Mouse (Mus musculus) midbrain, embryonic 14.5 days (tissue): Measurements from ENCODE around the gene Arsb. TPM values are rescaled to one million over a fixed set of nuclear protein-coding genes. Genes with fewer than 3 reads are reported as not detected.

ENCODE experiments used
- ATAC-seq: fragments of 200-750 bp; cut with Nextera tagmentation; 2 replicates; pipeline ENCODE4 v1.8.0; 2017; ENCODE audit warnings: moderate number of reproducible peaks, moderate library complexity; ENCODE audit not compliant: low FRiP score, low TSS enrichment
- DNase-seq: peaks from one replicate; pipeline ENCODE4 v3.0.0-alpha.2; 2015
- H3K27ac ChIP-seq: fragments of 300-500 bp; sonication (generic); replicated peaks from 2 replicates; pipeline ENCODE4 v1.5.1; 2014; ENCODE audit warnings: mild to moderate bottlenecking, low read depth, low read length, moderate library complexity
- H3K27me3 ChIP-seq: fragments of 300-500 bp; sonication (generic); 2 replicates; pipeline ENCODE4 v1.6.1; 2014; ENCODE audit warnings: low read length, control low read depth, mixed read lengths; ENCODE audit not compliant: control insufficient read depth, insufficient read depth
- H3K36me3 ChIP-seq: fragments of 300-500 bp; sonication (generic); 2 replicates; pipeline ENCODE4 v1.6.1; 2014; ENCODE audit warnings: low read length, control low read depth; ENCODE audit not compliant: control insufficient read depth, insufficient read depth
- H3K4me1 ChIP-seq: fragments of 300-500 bp; sonication (generic); 2 replicates; pipeline ENCODE4 v1.6.1; 2014; ENCODE audit warnings: mild to moderate bottlenecking, antibody characterized with exemption, low read length, control low read depth; ENCODE audit not compliant: control insufficient read depth, insufficient read depth
- H3K4me2 ChIP-seq: fragments of 300-500 bp; sonication (generic); 2 replicates; pipeline ENCODE4 v1.6.1; 2014; ENCODE audit warnings: mild to moderate bottlenecking, low read length, moderate library complexity
- H3K4me3 ChIP-seq: fragments of 300-500 bp; sonication (generic); replicated peaks from 2 replicates; pipeline ENCODE4 v1.5.1; 2014; ENCODE audit warnings: low read depth, low read length
- H3K9ac ChIP-seq: fragments of 300-500 bp; sonication (generic); replicated peaks from 2 replicates; pipeline ENCODE4 v1.6.1; 2014; ENCODE audit warnings: mild to moderate bottlenecking, low read length, moderate library complexity
- H3K9me3 ChIP-seq: fragments of 300-500 bp; sonication (generic); 2 replicates; pipeline ENCODE4 v1.6.1; 2016; ENCODE audit warnings: low read length, control low read depth, mixed read lengths; ENCODE audit not compliant: control insufficient read depth
- WGBS: fragments of 180-500 bp; shearing (Covaris S2); extraction: QIAGEN DNeasy Blood & Tissue Kit; methylation state at CpG from one replicate; pipeline ENCODE4 v1.1.7; 2014; 5-methylcytosine and 5-hydroxymethylcytosine counted together
- polyA plus RNA-seq: library from polyadenylated mRNA; unstranded; fragments of >200 nt; fragmentation: Nextera tagmentation; extraction: Ambion mirVana; gene quantifications from 2 replicates; pipeline ENCODE4 v1.2.1, GENCODE M21; 2014

Gene Arsb
- polyA plus RNA-seq, 1 experiment from 2014 or later = 12.7 TPM

GRCm38 (mm10) chr13:93922566-93922910, 151.1 kb downstream of the Arsb start:
- no peak overlapping the region for H3K4me3 ChIP-seq
- H3K4me1 ChIP-seq = no peaks in the 10 kb centered on the region
- H3K27ac ChIP-seq = no peak overlapping the region
- no peaks in the 10 kb centered on the region for H3K36me3 ChIP-seq
- 76% methylated on average over 7 of the region's 7 CpGs for WGBS
- no peaks in the 10 kb centered on the region for H3K9me3 ChIP-seq
- DNase-seq = no peak
- H3K9ac ChIP-seq = no peak overlapping the region
- no peaks in the 10 kb centered on the region for H3K27me3 ChIP-seq
- ATAC-seq = no peak
- no peak overlapping the region for H3K4me2 ChIP-seq

DNA sequence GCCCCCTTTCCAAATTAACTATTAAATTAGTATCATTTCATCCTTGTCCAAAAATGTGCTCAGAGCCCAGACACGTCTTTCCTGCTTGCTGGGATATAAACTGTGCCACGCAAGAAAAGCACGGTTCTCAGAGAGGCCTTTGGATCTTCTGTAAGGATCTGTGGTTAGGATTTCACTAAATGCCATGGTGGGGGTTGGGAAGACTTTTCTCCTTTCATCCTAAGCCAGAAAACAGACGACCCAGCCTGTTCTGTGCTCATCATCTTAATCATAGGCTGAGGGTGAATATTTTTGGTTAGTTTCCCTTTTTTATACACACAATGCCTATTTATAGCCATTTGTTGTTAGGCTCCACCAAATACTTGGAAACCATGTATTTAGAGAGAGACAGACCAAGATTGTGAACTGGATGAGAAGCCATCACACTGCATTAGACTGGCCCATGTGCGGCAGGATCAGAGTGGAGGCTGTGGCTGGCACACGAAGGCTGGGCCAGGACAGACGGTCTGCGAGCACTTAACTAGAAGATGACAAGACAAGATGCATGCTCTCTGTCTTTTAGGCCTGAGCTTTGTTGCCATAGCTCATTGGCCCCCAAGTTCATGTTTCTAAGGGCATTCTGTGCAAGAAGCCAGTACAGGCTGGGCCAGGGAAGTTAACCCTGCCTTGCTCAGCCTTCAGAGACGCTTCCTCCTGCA, 153.5 kb downstream of the Arsb start:
- Histone ChIP-seq H3K27ac (no peak overlapping the region), H3K4me3 (no peak overlapping the region), H3K9me3 (no peaks in the 10 kb centered on the region), H3K9ac (no peak overlapping the region), H3K4me1 (no peaks in the 10 kb centered on the region), H3K4me2 (no peak overlapping the region), H3K36me3 (no peaks in the 10 kb centered on the region), H3K27me3 (no peaks in the 10 kb centered on the region)
- WGBS = 81% methylated on average over 9 of the region's 9 CpGs
- DNase-seq (no peak), ATAC-seq (no peak)

GRCm38 (mm10) chr13:93930561-93931340, 159.3 kb downstream of the Arsb start:
- ATAC-seq = no peak
- H3K36me3 ChIP-seq = no peaks in the 10 kb centered on the region
- H3K27ac ChIP-seq = no peak overlapping the region
- H3K9me3 ChIP-seq = no peaks in the 10 kb centered on the region
- H3K27me3 ChIP-seq = no peaks in the 10 kb centered on the region
- H3K4me3 ChIP-seq = no peak overlapping the region
- DNase-seq = no peak
- H3K4me1 ChIP-seq = no peaks in the 10 kb centered on the region
- WGBS = 53% methylated on average over 7 of the region's 7 CpGs
- no peak overlapping the region for H3K9ac ChIP-seq
- H3K4me2 ChIP-seq = no peak overlapping the region

DNA sequence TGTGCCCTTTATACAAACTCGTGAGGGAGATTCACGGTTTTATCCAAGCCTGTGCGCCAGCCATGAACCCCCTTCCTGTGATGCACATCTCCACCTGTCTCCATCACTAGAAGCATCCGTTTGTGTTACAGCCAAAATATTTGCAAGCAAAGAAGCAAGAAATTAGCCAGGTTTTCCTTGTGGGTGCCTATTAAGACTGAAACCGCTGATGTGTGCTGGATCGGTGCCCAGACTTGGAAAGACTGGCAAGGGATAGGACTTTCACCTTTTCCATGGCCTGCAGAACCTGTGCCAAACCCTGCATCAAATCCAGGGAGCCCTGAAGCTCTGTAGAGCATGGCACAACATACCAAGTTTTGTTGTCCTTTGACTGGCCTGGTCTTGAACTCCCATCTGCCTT, 165.0 kb downstream of the Arsb start:
- Histone ChIP-seq H3K9ac (no peak overlapping the region), H3K36me3 (no peaks in the 10 kb centered on the region), H3K27ac (no peak overlapping the region), H3K4me2 (no peak overlapping the region), H3K9me3 (no peaks in the 10 kb centered on the region), H3K4me1 (no peaks in the 10 kb centered on the region), H3K27me3 (no peaks in the 10 kb centered on the region), H3K4me3 (no peak overlapping the region)
- no peak for ATAC-seq
- DNase-seq = peak; percentile 40
- 85% methylated on average over 6 of the region's 6 CpGs for WGBS

DNA sequence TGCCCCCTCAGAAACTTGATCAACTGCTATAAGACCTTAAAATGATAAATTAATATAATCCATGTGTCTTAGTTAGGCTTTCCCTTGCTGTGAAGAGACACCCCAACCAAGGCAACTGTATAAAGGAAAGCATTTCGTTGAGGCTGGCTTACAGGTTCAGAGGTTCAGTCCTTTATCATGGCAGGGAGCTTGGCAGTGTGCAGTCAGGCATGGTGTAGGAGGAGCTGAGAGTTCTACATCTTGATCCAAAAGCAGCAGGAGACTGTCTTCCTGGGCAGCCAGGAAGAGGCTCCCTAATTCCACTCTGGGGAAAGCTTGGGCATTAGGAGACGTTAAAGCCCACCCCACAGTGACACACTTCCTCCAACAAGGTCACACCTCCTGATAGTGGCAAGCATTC, 166.7 kb downstream of the Arsb start:
- H3K36me3 ChIP-seq = no peaks in the 10 kb centered on the region

GRCm38 (mm10) chr13:93939363-93940127, 168.1 kb downstream of the Arsb start:
- H3K27me3 ChIP-seq = no peaks in the 10 kb centered on the region
- no peak overlapping the region for H3K4me3 ChIP-seq
- no peaks in the 10 kb centered on the region for H3K36me3 ChIP-seq
- H3K9me3 ChIP-seq = no peaks in the 10 kb centered on the region
- no peak overlapping the region for H3K27ac ChIP-seq
- ATAC-seq (no peak), DNase-seq (no peak)
- H3K9ac ChIP-seq = no peak overlapping the region
- 83% methylated on average over 6 of the region's 6 CpGs for WGBS
- H3K4me2 ChIP-seq = no peak overlapping the region
- no peaks in the 10 kb centered on the region for H3K4me1 ChIP-seq

More for the DNA sequence above, 166.7 kb downstream of the Arsb start:
- Histone ChIP-seq H3K4me3 (no peak overlapping the region), H3K4me1 (no peaks in the 10 kb centered on the region), H3K27me3 (no peaks in the 10 kb centered on the region), H3K9me3 (no peaks in the 10 kb centered on the region), H3K4me2 (no peak overlapping the region), H3K27ac (no peak overlapping the region), H3K9ac (no peak overlapping the region)
- 4% methylated on average over 2 of the region's 2 CpGs for WGBS
- ATAC-seq (no peak), DNase-seq (no peak)

DNA sequence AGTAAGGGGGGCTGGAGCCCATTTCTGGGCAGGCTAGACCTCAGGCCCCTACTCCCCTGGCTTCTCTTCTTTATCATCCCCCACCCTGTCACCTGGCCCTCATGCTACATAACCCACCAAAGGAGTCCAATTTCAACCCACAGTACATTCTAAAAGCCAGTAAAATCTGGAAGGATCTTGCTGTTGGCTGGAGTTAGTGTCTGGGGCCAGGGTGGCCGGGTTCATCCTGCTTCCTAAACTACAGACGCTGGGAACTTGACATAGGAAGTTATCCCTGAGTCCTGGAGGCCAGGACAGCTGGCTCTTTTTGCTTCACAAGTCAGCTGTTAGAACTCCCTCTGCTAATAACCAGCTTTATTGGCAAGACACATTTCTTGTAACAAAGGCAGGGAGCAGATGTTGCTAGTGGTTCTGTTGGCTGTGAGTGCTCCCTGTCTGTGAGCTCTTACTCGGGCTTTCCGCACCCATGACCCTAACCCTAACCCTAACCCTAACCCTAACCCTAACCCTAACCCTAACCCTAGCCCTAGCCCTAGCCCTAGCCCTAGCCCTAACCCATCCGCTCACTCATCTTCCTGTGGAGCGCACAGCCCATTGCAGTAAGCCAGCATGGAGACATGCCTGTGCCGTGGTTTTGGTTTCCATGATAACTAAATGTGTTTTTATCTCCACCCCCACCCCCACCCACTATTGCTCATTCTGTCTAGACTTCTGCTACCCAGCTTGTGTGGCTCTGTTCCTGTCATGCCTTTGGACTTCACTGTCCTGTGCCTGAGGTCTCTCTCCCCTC, 169.5 kb downstream of the Arsb start:
- H3K4me2 ChIP-seq = no peak overlapping the region
- 81% methylated on average over 7 of the region's 7 CpGs for WGBS
- H3K4me3 ChIP-seq = no peak overlapping the region
- DNase-seq (no peak), ATAC-seq (no peak)
- no peaks in the 10 kb centered on the region for H3K9me3 ChIP-seq
- no peaks in the 10 kb centered on the region for H3K36me3 ChIP-seq
- no peaks in the 10 kb centered on the region for H3K27me3 ChIP-seq
- H3K27ac ChIP-seq = no peak overlapping the region
- H3K9ac ChIP-seq = no peak overlapping the region
- no peaks in the 10 kb centered on the region for H3K4me1 ChIP-seq

GRCm38 (mm10) chr13:93950996-93951395, 179.6 kb downstream of the Arsb start:
- Histone ChIP-seq H3K27me3 (no peaks in the 10 kb centered on the region), H3K36me3 (no peaks in the 10 kb centered on the region), H3K9me3 (no peaks in the 10 kb centered on the region), H3K27ac (no peak overlapping the region), H3K4me3 (no peak overlapping the region), H3K4me2 (no peak overlapping the region), H3K9ac (no peak overlapping the region), H3K4me1 (no peaks in the 10 kb centered on the region)
- ATAC-seq = no peak
- DNase-seq = no peak
- 81% methylated on average over 9 of the region's 9 CpGs for WGBS
